Mouse (Mus musculus) stomach, embryonic 16.5 days (tissue): Measurements from ENCODE around the gene Ect2. TPM values are rescaled to one million over a fixed set of nuclear protein-coding genes. Genes with fewer than 3 reads are reported as not detected.

Source experiments
- ATAC-seq: fragments of 200-750 bp; cut with Nextera tagmentation; 2 replicates; pipeline ENCODE4 v1.8.0; 2017; ENCODE audit warnings: moderate number of reproducible peaks, moderate TSS enrichment; ENCODE audit not compliant: insufficient read depth, low FRiP score
- H3K27ac ChIP-seq: fragments of 300-500 bp; sonication (generic); 2 replicates; pipeline ENCODE4 v1.5.1; 2014; ENCODE audit warnings: low read length
- H3K27me3 ChIP-seq: fragments of 300-500 bp; sonication (generic); 2 replicates; pipeline ENCODE4 v1.6.1; 2014; ENCODE audit warnings: low read length, control low read depth, mixed read lengths; ENCODE audit not compliant: control insufficient read depth, insufficient read depth
- H3K36me3 ChIP-seq: fragments of 300-500 bp; sonication (generic); 2 replicates; pipeline ENCODE4 v1.6.1; 2014; ENCODE audit warnings: low read length; ENCODE audit not compliant: control insufficient read depth, insufficient read depth
- H3K4me1 ChIP-seq: fragments of 300-500 bp; sonication (generic); 2 replicates; pipeline ENCODE4 v1.6.1; 2014; ENCODE audit warnings: low read length, control low read depth, mixed read lengths; ENCODE audit not compliant: control insufficient read depth, insufficient read depth
- H3K4me2 ChIP-seq: fragments of 300-500 bp; sonication (generic); 2 replicates; pipeline ENCODE4 v1.6.1; 2014; ENCODE audit warnings: low read depth, low read length, mixed read lengths
- H3K4me3 ChIP-seq: fragments of 300-500 bp; sonication (generic); replicated peaks from 2 replicates; pipeline ENCODE4 v1.5.1; 2014; ENCODE audit warnings: mild to moderate bottlenecking, low read length
- H3K9ac ChIP-seq: fragments of 300-500 bp; sonication (generic); 2 replicates; pipeline ENCODE4 v1.6.1; 2014; ENCODE audit warnings: low read length
- H3K9me3 ChIP-seq: fragments of 300-500 bp; sonication (generic); replicated peaks from 2 replicates; pipeline ENCODE4 v1.6.1; 2016; ENCODE audit warnings: low read length, control low read depth; ENCODE audit not compliant: control insufficient read depth
- WGBS: fragments of 180-500 bp; shearing (Covaris S2); extraction: QIAGEN DNeasy Blood & Tissue Kit; methylation state at CpG from one replicate; pipeline ENCODE4 v1.1.7; 2014; 5-methylcytosine and 5-hydroxymethylcytosine counted together
- polyA plus RNA-seq: library from polyadenylated mRNA; unstranded; fragments of >200 nt; fragmentation: Nextera tagmentation; extraction: Ambion mirVana; gene quantifications from 2 replicates; pipeline ENCODE4 v1.2.1, GENCODE M21; 2015

Gene Ect2
- polyA plus RNA-seq, 1 experiment from 2014 or later = 47.3 TPM

GRCm38 (mm10) chr3:27063399-27064260 is 90.0 kb downstream of the Ect2 start:
- H3K27ac ChIP-seq = no peak overlapping the region
- H3K9ac ChIP-seq = no peak overlapping the region
- no peak for ATAC-seq
- no peak overlapping the region for H3K4me3 ChIP-seq
- H3K9me3 ChIP-seq = no peaks in the 10 kb centered on the region
- no peak overlapping the region for H3K4me2 ChIP-seq
- H3K4me1 ChIP-seq = no peaks in the 10 kb centered on the region
- H3K27me3 ChIP-seq = no peaks in the 10 kb centered on the region
- no peaks in the 10 kb centered on the region for H3K36me3 ChIP-seq
- 66% methylated on average over 11 of the region's 11 CpGs for WGBS

- H3K4me3 ChIP-seq = no peak overlapping the region
- H3K9me3 ChIP-seq = no peaks in the 10 kb centered on the region
- no peak overlapping the region for H3K9ac ChIP-seq
- H3K27me3 ChIP-seq = no peaks in the 10 kb centered on the region
- no peak overlapping the region for H3K4me2 ChIP-seq
- 82% methylated on average over 12 of the region's 12 CpGs for WGBS
- H3K4me1 ChIP-seq = no peaks in the 10 kb centered on the region
- no peak for ATAC-seq
- H3K36me3 ChIP-seq = no peaks in the 10 kb centered on the region
- no peak overlapping the region for H3K27ac ChIP-seq
These were observed 93.2 kb downstream of the Ect2 start for GRCm38 (mm10) chr3:27060441-27060840.

GRCm38 (mm10) chr3:27059529-27060322 is 94.0 kb downstream of the Ect2 start:
- Histone ChIP-seq H3K4me1 (no peaks in the 10 kb centered on the region), H3K36me3 (no peaks in the 10 kb centered on the region), H3K27ac (no peak overlapping the region), H3K9me3 (no peaks in the 10 kb centered on the region), H3K4me3 (no peak overlapping the region), H3K27me3 (no peaks in the 10 kb centered on the region), H3K9ac (no peak overlapping the region), H3K4me2 (no peak overlapping the region)
- 74% methylated on average over 12 of the region's 12 CpGs for WGBS
- ATAC-seq = no peak

- Histone ChIP-seq H3K27me3 (no peaks in the 10 kb centered on the region), H3K4me3 (no peak overlapping the region), H3K9ac (no peak overlapping the region), H3K36me3 (no peaks in the 10 kb centered on the region), H3K4me2 (no peak overlapping the region), H3K4me1 (no peaks in the 10 kb centered on the region), H3K9me3 (no peaks in the 10 kb centered on the region), H3K27ac (no peak overlapping the region)
- ATAC-seq = no peak
- 70% methylated on average over 3 of the region's 3 CpGs for WGBS
These were observed 98.2 kb downstream of the Ect2 start for GRCm38 (mm10) chr3:27055471-27055870.

GRCm38 (mm10) chr3:27054766-27055165 is 98.9 kb downstream of the Ect2 start:
- no peaks in the 10 kb centered on the region for H3K27me3 ChIP-seq
- no peaks in the 10 kb centered on the region for H3K36me3 ChIP-seq
- WGBS = 67% methylated on average over 2 of the region's 2 CpGs
- H3K9me3 ChIP-seq = no peaks in the 10 kb centered on the region
- H3K9ac ChIP-seq = no peak overlapping the region
- no peak for ATAC-seq
- H3K4me3 ChIP-seq = no peak overlapping the region
- no peak overlapping the region for H3K4me2 ChIP-seq
- no peaks in the 10 kb centered on the region for H3K4me1 ChIP-seq
- H3K27ac ChIP-seq = no peak overlapping the region

Other genes starting within 250 kb of the Ect2 start
- 7.5 and 8.6 TPM in 2 replicates for gene Nceh1, start 29.1 kb upstream of the Ect2 start, polyA plus RNA-seq
- gene Tnfsf10, start 163.2 kb upstream of the Ect2 start, polyA plus RNA-seq = 0.40 and 0.62 TPM in 2 replicates
- not detected in 2 replicates for gene Ghsr, start 217.5 kb upstream of the Ect2 start, polyA plus RNA-seq